Mouse (Mus musculus): ENCODE measurements around the gene Nlgn1.

Nlgn1 gene

DNA sequence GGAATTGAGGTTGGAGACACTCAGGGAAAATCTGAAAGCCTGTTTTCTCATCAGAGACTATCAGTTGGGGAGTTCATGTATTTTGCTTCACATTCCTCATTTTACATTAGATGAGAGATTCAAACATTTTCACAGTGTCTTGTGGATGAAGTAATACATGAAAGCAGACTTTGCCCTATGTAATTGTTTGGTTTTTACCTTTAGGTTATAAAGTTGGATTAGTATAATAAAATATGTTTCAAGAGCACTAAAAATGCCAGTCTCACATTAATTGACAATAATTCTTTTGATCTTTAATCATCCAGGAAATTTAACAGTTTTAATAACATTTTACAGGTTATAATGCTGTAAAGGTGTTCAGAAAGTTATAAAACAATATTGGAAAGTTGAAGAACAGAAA, 262.9 kb downstream of the Nlgn1 start:
- DNase-seq (ENCODE audit: low read depth, low spot score), result no peak

- no peak for DNase-seq (ENCODE audit: low read depth, low spot score)
These were observed 281.5 kb downstream of the Nlgn1 start for GRCm38 (mm10) chr3:26050769-26051168.

GRCm38 (mm10) chr3:26042966-26043365, 289.3 kb downstream of the Nlgn1 start:
- DNase-seq (ENCODE audit: low read depth, low spot score), result no peak

DNA sequence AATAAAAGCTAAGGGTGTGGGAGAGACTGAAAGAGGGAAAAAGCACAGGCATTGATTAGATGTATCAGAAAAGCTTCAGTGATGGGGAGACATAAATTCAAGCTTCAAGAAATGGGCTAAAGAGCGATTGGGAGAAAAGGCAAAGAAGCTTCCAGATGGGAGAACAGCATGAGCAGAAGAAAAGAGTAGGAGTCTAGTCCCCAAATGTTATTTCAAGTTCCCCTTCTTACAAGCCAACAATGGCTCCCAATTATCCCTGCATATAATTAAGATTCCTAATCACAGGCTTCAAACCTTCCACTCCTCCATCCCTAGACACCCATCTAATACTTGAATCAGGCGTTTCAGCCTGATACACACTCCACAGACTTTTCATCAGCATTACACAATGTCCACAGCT, 292.6 kb downstream of the Nlgn1 start:
- no peak for DNase-seq (ENCODE audit: low read depth, low spot score)

- DNase-seq (ENCODE audit: low read depth, low spot score), result no peak
These were observed 306.2 kb downstream of the Nlgn1 start for GRCm38 (mm10) chr3:26026025-26026424.

DNA sequence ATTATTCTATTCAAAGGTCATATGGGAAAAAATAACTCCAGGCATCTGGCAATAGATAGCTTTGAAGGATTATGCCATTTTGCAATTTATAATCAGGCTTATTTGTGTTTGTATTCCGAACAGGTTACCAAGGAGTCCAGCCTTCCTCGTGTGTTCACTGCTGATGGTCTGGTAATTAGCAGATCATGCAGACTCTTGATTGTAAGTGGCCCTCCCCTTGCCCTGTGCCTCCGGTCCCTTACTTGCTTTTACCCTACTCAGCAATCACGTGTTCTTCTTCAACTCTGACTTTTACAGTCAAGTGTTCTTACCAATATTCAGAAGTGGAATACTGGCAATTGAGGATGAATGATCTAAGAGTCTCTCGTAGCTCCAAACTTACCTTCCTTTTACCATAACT, 309.0 kb downstream of the Nlgn1 start:
- DNase-seq (ENCODE audit: low read depth, low spot score), result no peak

DNA sequence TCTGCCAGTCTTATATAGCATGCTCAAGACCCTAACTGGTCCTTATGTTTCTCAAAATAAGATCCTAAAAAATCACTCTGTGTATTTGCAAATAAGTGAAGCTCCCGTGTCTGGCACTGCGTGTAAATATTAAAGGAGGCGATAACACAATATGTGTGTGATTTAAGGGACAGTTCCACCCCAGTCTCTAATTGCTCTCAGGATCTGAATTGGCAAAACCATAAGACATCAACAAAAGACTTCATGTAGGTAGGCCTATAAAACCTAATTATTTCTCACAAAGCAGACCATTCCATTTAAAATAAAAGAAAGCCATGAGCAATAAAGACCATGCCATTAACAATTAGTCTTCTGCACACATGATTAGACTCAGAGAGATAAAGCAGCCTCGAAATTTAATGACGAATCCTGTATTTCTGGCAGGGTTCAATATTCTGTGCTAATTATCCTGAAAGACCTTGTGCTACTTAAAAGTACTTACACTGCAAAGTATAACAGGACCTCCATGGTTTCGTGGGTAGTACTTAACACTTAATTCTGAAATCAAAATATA, 310.6 kb downstream of the Nlgn1 start:
- no peak for DNase-seq (ENCODE audit: low read depth, low spot score)

- no peak for DNase-seq (ENCODE audit: low read depth, low spot score)
These were observed 320.8 kb downstream of the Nlgn1 start for GRCm38 (mm10) chr3:26011310-26012078.

- DNase-seq (ENCODE audit: low read depth, low spot score), result no peak
These were observed 329.2 kb downstream of the Nlgn1 start for GRCm38 (mm10) chr3:26002863-26003608.

DNA sequence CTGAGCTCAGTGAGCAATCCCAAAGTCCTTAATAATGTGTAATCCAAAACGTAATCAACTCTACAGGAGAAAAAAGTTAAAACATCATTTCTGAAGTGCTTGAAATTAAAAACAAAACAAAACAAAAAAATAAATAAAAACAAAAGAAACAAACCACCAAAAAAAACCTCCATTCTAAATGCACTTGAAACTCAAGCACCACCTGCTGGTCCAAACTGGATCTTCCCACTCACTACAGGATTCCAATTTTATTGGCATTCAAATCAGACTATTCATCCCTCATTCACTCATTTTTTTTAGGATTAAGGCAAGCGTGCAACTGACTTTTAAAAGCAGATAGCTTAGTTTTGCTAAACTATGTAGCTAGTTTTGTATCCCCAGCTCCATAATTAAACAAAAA, 329.9 kb downstream of the Nlgn1 start:
- DNase-seq (ENCODE audit: low read depth, low spot score), result no peak

DNA sequence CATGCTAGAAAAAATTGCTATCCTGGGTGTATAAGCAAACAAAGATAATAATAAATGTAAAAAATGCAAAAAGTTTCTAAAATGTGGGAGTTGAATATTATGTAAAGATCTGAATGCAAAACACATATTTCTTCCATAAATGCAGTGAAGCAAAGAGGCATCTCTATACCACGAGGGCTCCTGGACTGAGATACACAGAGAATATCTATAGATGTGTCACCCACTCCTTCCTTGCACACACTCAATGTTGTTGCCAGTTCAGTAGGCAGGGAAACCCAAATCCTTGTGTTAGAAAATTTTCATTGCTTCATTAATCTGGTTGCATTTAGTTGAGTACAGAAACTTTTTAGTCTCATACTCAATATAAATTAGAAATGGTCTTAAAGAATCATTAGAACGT, 364.7 kb downstream of the Nlgn1 start:
- DNase-seq (ENCODE audit: low read depth, low spot score), result no peak

GRCm38 (mm10) chr3:25964237-25964636, 368.0 kb downstream of the Nlgn1 start:
- DNase-seq (ENCODE audit: low read depth, low spot score), result no peak

GRCm38 (mm10) chr3:25963568-25963967, 368.7 kb downstream of the Nlgn1 start:
- no peak for DNase-seq (ENCODE audit: low read depth, low spot score)

GRCm38 (mm10) chr3:25916535-25916934, 415.7 kb downstream of the Nlgn1 start:
- no peak for DNase-seq (ENCODE audit: low read depth, low spot score)

DNA sequence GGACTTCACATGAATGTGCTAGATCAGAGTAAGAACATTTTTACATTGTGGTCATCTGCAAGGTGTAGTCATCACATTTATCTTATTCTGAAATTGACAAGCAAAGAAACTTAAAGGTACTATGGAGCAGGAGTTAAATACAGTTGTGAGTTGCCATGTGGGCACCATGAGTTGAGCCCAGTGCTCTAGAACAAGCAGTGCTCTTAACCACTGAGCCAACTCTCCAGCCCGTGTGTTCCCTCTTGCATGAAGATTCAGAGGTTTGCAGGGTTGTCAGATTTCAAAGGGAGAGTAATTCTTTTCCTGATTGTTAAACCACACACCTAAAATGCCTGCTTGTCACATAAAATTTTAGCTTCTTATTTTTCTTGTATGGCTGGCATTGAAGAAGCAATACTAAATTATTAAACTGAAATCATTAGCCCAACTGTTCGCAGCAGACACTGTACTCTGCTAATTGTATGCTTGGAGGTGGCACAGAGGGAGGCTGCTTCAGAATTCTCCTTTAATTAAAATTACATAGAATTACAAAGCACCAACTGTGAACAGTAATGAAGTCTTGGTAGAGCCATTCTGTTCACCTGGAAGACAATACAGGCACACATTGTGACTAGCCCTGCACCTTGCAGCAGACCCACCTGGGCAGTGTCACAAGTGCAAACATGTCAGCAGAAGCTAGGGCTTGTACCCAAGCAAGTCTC, 417.7 kb downstream of the Nlgn1 start:
- DNase-seq (ENCODE audit: low read depth, low spot score), result no peak

DNA sequence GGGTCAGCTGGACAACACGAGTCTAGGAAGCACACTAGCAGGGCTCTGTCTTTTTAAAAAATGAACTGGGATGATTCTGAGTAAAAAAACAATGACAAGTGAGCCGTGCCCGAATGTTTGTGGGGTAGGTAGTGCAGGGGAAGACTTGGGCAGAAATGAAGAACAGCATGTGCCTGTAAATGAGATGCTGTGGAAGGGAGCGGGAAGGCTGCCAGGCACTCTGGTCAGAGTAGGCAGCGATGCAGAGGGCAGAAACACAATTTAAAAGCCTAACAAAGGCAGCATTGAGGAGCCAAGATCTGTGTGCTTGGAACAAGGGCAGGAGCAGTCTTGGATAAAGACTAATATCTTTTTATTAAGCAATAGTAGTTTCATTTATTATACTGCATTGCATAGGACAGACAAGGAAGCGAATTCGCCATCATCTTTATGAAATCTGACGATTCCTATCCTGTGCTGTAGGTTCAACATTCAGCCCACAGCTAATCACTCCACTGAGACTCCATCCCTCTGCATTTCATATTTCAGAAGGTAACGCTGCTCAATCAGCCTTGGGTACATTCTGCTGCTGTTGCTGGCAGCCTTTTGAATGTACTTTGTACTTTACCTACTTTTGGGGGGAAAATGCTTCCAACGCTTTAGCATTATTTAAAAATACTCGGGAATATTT, 429.0 kb downstream of the Nlgn1 start:
- no peak for DNase-seq (ENCODE audit: low read depth, low spot score)

- DNase-seq (ENCODE audit: low read depth, low spot score), result no peak
These were observed 434.8 kb downstream of the Nlgn1 start for GRCm38 (mm10) chr3:25897456-25897855.

- DNase-seq (ENCODE audit: low read depth, low spot score), result no peak
These were observed 447.5 kb downstream of the Nlgn1 start for GRCm38 (mm10) chr3:25884797-25885196.

DNA sequence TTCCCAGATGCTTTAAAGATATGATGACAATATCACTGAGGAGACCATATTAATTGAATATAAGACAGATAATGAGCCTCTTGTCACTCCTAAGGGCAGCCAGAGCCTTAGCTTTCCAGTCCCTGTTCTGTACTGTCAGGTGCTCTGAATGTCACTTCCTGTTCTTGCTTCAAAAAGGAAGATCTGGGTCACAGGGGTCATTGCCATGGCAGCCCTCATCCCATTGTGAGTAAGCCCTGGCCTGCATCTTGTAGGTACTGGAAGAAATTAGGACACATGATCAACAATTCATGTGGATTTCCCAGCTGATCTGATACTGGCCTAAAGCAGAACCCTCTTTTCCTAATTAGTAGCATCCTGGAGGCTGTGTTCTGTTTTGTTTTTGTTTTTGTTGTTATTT, 463.1 kb downstream of the Nlgn1 start:
- DNase-seq (ENCODE audit: low read depth, low spot score), result no peak

GRCm38 (mm10) chr3:25858384-25858783, 473.9 kb downstream of the Nlgn1 start:
- no peak for DNase-seq (ENCODE audit: low read depth, low spot score)

DNA sequence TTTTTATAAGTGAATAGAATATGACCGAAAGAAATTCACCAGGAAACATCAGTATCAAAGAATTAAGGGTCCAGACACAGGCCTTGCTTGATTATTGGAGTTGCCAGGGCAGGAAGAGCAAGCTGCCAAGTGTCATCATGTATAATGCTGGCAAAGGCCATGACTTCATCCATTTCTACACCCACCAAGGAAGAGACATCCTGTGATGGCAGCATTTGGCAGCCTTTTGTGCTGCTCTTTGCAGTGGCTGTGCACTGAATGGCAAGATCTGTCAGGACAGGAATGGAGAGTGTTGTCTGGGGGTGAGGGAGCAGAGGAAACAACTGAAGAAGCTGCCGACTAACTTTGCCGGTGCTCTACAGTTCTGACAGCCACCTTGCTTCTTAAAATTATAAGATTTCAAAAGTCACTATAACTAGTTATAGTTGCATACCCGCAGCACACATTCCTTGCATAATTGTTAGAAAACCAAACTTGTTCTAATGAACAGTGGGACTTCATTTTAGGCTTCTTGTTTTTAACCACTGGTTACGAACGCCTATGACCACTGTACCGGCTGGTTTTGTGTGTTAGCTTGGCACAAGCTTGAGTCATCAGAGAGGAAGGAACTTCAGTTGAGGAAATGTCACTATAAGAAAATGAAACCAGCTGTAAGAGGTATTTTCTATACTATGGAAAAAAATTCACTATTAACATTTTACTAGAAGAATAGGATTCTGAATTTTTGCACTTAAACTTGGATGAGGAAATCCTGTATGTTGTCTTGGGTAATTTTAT, 487.4 kb downstream of the Nlgn1 start:
- DNase-seq (ENCODE audit: low read depth, low spot score), result no peak
